Mouse (Mus musculus) lung, postnatal 0 days (tissue): Measurements from ENCODE around the gene Sord. TPM values are rescaled to one million over a fixed set of nuclear protein-coding genes. Genes with fewer than 3 reads are reported as not detected.
A peak's percentile ranks its signal among the peaks of the same experiment; 100 is the strongest.

ENCODE experiments used
- ATAC-seq: fragments of 200-750 bp; cut with Nextera tagmentation; 2 replicates; pipeline ENCODE4 v1.8.0; 2017; ENCODE audit warnings: moderate library complexity
- DNase-seq: peaks from one replicate; pipeline ENCODE4 v3.0.0-alpha.2; 2016; ENCODE audit warnings: low spot score
- H3K27ac ChIP-seq: fragments of 300-500 bp; sonication (generic); 2 replicates; pipeline ENCODE4 v1.5.1; 2014; ENCODE audit warnings: antibody characterized with exemption, mild to moderate bottlenecking, low read length, mixed read lengths
- H3K27me3 ChIP-seq: fragments of 300-500 bp; sonication (generic); replicated peaks from 2 replicates; pipeline ENCODE4 v1.6.1; 2014; ENCODE audit warnings: low read length, mixed read lengths; ENCODE audit not compliant: insufficient read depth
- H3K36me3 ChIP-seq: fragments of 300-500 bp; sonication (generic); 2 replicates; pipeline ENCODE4 v1.6.1; 2014; ENCODE audit warnings: low read length, mixed read lengths; ENCODE audit not compliant: insufficient read depth
- H3K4me1 ChIP-seq: fragments of 300-500 bp; sonication (generic); 2 replicates; pipeline ENCODE4 v1.6.1; 2014; ENCODE audit warnings: antibody characterized with exemption, low read depth, low read length, mixed read lengths; ENCODE audit not compliant: insufficient read depth
- H3K4me2 ChIP-seq: fragments of 300-500 bp; sonication (generic); replicated peaks from 2 replicates; pipeline ENCODE4 v1.6.1; 2014; ENCODE audit warnings: low read depth, mild to moderate bottlenecking, low read length, moderate library complexity, mixed read lengths
- H3K4me3 ChIP-seq: fragments of 300-500 bp; sonication (generic); 2 replicates; pipeline ENCODE4 v1.5.1; 2014; ENCODE audit warnings: low read depth, low read length
- H3K9ac ChIP-seq: fragments of 300-500 bp; sonication (generic); replicated peaks from 2 replicates; pipeline ENCODE4 v1.6.1; 2014; ENCODE audit warnings: low read depth, mild to moderate bottlenecking
- H3K9me3 ChIP-seq: fragments of 300-500 bp; sonication (generic); 2 replicates; pipeline ENCODE4 v1.6.1; 2016; ENCODE audit warnings: low read length, mixed read lengths
- CTCF ChIP-seq: IDR thresholded peaks from 2 replicates; pipeline ENCODE4 v1.5.1; 2016; ENCODE audit warnings: antibody characterized with exemption, mild to moderate bottlenecking
- EP300 ChIP-seq: IDR thresholded peaks from 2 replicates; pipeline ENCODE4 v1.6.1; 2016; ENCODE audit warnings: antibody characterized with exemption, mild to moderate bottlenecking, control low read depth
- WGBS: fragments of 180-500 bp; shearing (Covaris S2); extraction: QIAGEN DNeasy Blood & Tissue Kit; methylation state at CpG from one replicate; pipeline ENCODE4 v1.1.7; 2014; 5-methylcytosine and 5-hydroxymethylcytosine counted together
- polyA plus RNA-seq: library from polyadenylated mRNA; unstranded; fragments of >200 nt; fragmentation: Nextera tagmentation; extraction: Ambion mirVana; gene quantifications from 2 replicates; pipeline ENCODE4 v1.2.1, GENCODE M21; 2015

Gene Sord
- polyA plus RNA-seq, 1 experiment from 2014 or later: 48.6 TPM

- TF ChIP-seq CTCF (no peak), EP300 (no peak)
- Histone ChIP-seq H3K4me1 (no peaks in the 10 kb centered on the region), H3K9me3 (no peaks in the 10 kb centered on the region), H3K9ac (no peak overlapping the region), H3K27me3 (no peaks in the 10 kb centered on the region), H3K36me3 (no peaks in the 10 kb centered on the region), H3K4me2 (no peak overlapping the region), H3K4me3 (no peak overlapping the region), H3K27ac (no peak overlapping the region)
- ATAC-seq (no peak), DNase-seq (peak; percentile 18)
- WGBS: 45% methylated on average over 6 of the region's 6 CpGs
These were observed 7.4 kb downstream of the Sord start for GRCm38 (mm10) chr2:122241935-122242334.

GRCm38 (mm10) chr2:122243671-122244131 lies 9.2 kb downstream of the Sord start:
- H3K4me1 ChIP-seq: no peaks in the 10 kb centered on the region
- TF ChIP-seq CTCF: peak; percentile 96
- TF ChIP-seq EP300: no peak
- ATAC-seq (peak; percentile 57), DNase-seq (peak; percentile 86)
- H3K4me2 ChIP-seq: no peak overlapping the region
- 2% methylated on average over 3 of the region's 3 CpGs for WGBS
- H3K36me3 ChIP-seq: no peaks in the 10 kb centered on the region
- H3K9ac ChIP-seq: no peak overlapping the region
- H3K4me3 ChIP-seq: no peak overlapping the region
- H3K9me3 ChIP-seq: no peaks in the 10 kb centered on the region
- no peaks in the 10 kb centered on the region for H3K27me3 ChIP-seq
- no peak overlapping the region for H3K27ac ChIP-seq

DNA sequence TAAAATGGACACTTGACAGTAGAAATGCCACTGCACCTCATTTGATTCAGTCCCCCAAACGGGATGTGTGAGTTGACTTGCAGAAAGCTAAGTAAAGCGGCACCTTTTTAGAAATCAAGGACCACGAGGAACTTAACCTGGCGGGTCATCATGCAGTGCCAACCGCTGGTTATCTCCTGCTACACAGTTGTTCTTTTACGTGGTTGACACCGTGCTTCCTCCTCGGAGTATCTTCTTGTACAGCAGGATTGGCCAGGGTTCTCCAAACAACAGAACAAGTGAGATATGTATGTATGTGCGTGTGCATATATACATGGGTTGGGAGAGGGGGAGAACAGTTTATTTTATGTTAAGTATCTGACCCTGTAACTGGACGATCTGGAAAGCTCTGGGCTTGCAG lies 13.2 kb downstream of the Sord start:
- Histone ChIP-seq H3K4me1 (no peaks in the 10 kb centered on the region), H3K4me3 (no peak overlapping the region), H3K4me2 (no peak overlapping the region), H3K27ac (no peak overlapping the region), H3K9me3 (no peaks in the 10 kb centered on the region), H3K27me3 (no peaks in the 10 kb centered on the region), H3K9ac (no peak overlapping the region), H3K36me3 (no peaks in the 10 kb centered on the region)
- no peak for ATAC-seq
- no peak for DNase-seq
- 67% methylated on average over 10 of the region's 10 CpGs for WGBS
- TF ChIP-seq EP300: no peak
- no peak for TF ChIP-seq CTCF

GRCm38 (mm10) chr2:122255997-122256396 lies 21.4 kb downstream of the Sord start:
- WGBS: 90% methylated on average over 5 of the region's 5 CpGs
- H3K27ac ChIP-seq: no peak overlapping the region
- no peaks in the 10 kb centered on the region for H3K27me3 ChIP-seq
- H3K9ac ChIP-seq: no peak overlapping the region
- TF ChIP-seq CTCF: no peak
- no peak for TF ChIP-seq EP300
- DNase-seq (no peak), ATAC-seq (no peak)
- H3K4me2 ChIP-seq: no peak overlapping the region
- H3K36me3 ChIP-seq: no peaks in the 10 kb centered on the region
- no peaks in the 10 kb centered on the region for H3K4me1 ChIP-seq
- H3K9me3 ChIP-seq: no peaks in the 10 kb centered on the region
- H3K4me3 ChIP-seq: no peak overlapping the region

DNA sequence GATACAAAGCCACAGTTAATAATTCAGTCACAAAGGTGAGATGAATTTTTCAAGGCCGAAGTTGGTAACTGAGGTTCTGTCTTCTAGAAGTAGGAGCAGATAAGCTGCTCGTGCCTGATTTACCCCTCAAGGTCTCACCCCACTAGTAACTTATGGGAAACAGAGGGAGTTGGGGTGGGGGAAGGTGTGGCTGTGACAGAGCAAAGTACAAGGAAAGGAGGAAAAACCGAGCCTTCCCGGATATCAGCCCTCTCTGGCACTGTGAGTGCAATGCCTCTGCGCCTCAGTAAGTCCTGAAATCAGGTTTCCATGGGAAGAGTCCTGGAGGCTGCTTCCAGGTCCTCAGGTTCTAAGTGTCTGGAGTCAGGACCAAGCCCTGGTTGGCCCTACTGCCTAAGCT lies 26.2 kb downstream of the Sord start:
- Histone ChIP-seq H3K9me3 (no peaks in the 10 kb centered on the region), H3K4me2 (no peak overlapping the region), H3K4me3 (no peak overlapping the region), H3K36me3 (no peaks in the 10 kb centered on the region), H3K27me3 (no peaks in the 10 kb centered on the region), H3K9ac (no peak overlapping the region), H3K27ac (no peak overlapping the region), H3K4me1 (no peaks in the 10 kb centered on the region)
- no peak for TF ChIP-seq CTCF
- no peak for TF ChIP-seq EP300
- no peak for ATAC-seq
- no peak for DNase-seq
- WGBS: 81% methylated on average over 5 of the region's 5 CpGs

GRCm38 (mm10) chr2:122264690-122265089 lies 30.1 kb downstream of the Sord start:
- H3K4me1 ChIP-seq: no peaks in the 10 kb centered on the region
- no peaks in the 10 kb centered on the region for H3K27me3 ChIP-seq
- H3K9ac ChIP-seq: no peak overlapping the region
- ATAC-seq: no peak
- no peak overlapping the region for H3K27ac ChIP-seq
- H3K4me3 ChIP-seq: no peak overlapping the region
- H3K36me3 ChIP-seq: no peaks in the 10 kb centered on the region
- TF ChIP-seq EP300: no peak
- TF ChIP-seq CTCF: no peak
- H3K9me3 ChIP-seq: no peaks in the 10 kb centered on the region
- H3K4me2 ChIP-seq: no peak overlapping the region
- no peak for DNase-seq
- 71% methylated on average over 3 of the region's 3 CpGs for WGBS
